In genomic region chr5:35142910-35143309, GRCm38 (mm10) we compare ENCODE assay signal across 16 mouse cellular contexts.
"Had no signal": no experiment of that assay in that cellular context is flagged by ENCODE, and none has a peak within 500 bp of the region (broad histone marks: within the 10 kb centered on the region; RNA-seq: fewer than 3 reads in every experiment).

No protein-coding gene starts in this region.

- H3K4me3 ChIP-seq: kidney, embryonic 15.5 days; left cerebral cortex, adult 2 months; liver, embryonic 13.5 days; neural tube, embryonic 12.5 days; neural tube, embryonic 15.5 days had no signal

- H3K4me1 ChIP-seq: kidney, embryonic 15.5 days had no signal

- H3K9ac ChIP-seq: kidney, embryonic 15.5 days; liver, embryonic 13.5 days; neural tube, embryonic 12.5 days; neural tube, embryonic 15.5 days had no signal

- H3K9me3 ChIP-seq: kidney, embryonic 15.5 days; liver, embryonic 13.5 days; megakaryocyte, embryonic 14.5 days; neural tube, embryonic 12.5 days; neural tube, embryonic 15.5 days had no signal

- H3K4me2 ChIP-seq: kidney, embryonic 15.5 days; liver, embryonic 13.5 days; midbrain, embryonic 11.5 days; neural tube, embryonic 12.5 days; neural tube, embryonic 15.5 days had no signal

- H3K27ac ChIP-seq: kidney, embryonic 15.5 days; left cerebral cortex, adult 2 months; liver, embryonic 13.5 days; macrophage; neural tube, embryonic 12.5 days; neural tube, embryonic 15.5 days had no signal

- H3K27me3 ChIP-seq: neural tube, embryonic 12.5 days; neural tube, embryonic 15.5 days had no signal

- DNase-seq: kidney, adult 8-10 months; kidney, postnatal 10 days; kidney, postnatal 36 days; layer of hippocampus, postnatal 36 days; liver, embryonic 13.5 days; lung, adult 2 months; midbrain, embryonic 14.5 days; thymus, adult 18-20 months; thymus, postnatal 36 days had no signal

- H3K36me3 ChIP-seq: kidney, embryonic 15.5 days; liver, embryonic 13.5 days; neural tube, embryonic 12.5 days; neural tube, embryonic 15.5 days had no signal
